Mouse (Mus musculus) yolk sac, embryonic 10.5 days (tissue): ENCODE results near the gene Rnf39.

Source experiments
- DNase-seq: peaks from one replicate; pipeline ENCODE4 v3.0.0-alpha.2; 2017; ENCODE audit warnings: low spot score

Rnf39 gene

DNA sequence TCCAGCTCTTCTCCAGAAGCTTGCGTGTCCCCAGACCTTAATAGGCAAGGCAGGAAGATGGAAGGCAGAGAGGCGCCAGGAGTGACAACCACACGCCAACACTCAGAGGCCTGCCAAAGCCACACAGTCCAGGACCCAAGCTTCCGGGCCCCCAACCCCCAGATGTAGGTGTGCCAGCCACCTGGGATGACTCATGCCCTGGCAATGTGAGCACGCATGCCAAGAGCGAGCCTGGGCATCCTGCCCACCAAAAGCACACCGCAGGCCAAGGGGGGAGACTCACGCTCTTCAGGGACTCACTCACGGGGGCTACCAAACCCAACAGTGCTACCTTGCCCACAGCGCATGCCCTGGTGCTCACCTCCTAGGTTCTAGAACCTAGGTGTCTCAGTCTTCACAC, 327 bp upstream of the Rnf39 start:
- no peak for DNase-seq

DNA sequence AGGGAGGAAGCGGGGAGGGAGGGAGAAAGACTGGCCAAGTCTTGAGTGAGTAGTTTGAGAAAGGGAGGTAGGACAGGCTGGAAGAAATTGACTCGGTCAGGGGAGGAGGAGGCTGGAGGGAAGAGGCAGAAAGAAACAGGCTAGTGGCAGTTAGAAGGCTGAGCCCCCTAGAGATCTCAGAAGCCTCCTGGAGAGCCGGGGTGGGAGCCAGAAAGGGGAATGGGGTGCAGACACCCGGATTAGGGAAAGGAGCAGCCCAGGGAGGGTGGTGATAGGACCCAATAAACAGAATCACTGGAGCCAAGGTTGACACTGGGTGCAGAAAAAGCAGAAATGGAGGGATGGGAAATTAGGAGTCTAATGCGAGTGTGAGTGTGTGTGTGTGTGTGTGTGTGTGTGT, 973 bp downstream of the Rnf39 start:
- no peak for DNase-seq

GRCm38 (mm10) chr17:36944121-36944775, 1.5 kb downstream of the Rnf39 start:
- DNase-seq, result no peak

- DNase-seq, result peak; percentile 39
Observed at GRCm38 (mm10) chr17:36947051-36947819, 4.5 kb downstream of the Rnf39 start.

- DNase-seq, result no peak
Observed at GRCm38 (mm10) chr17:36948286-36948685, 5.6 kb downstream of the Rnf39 start.

GRCm38 (mm10) chr17:36949265-36949664, 6.5 kb downstream of the Rnf39 start:
- no peak for DNase-seq

GRCm38 (mm10) chr17:36950981-36951947, 8.5 kb downstream of the Rnf39 start, which contains the start of gene Ppp1r11:
Gene Ppp1r11, minus strand, starts transcription at chr17:36951741.
- DNase-seq, result peak; percentile 97

GRCm38 (mm10) chr17:36952631-36953030, 9.9 kb downstream of the Rnf39 start:
- no peak for DNase-seq

GRCm38 (mm10) chr17:36953062-36953461, 10.3 kb downstream of the Rnf39 start:
- no peak for DNase-seq

- peak; percentile 95 for DNase-seq
Observed at GRCm38 (mm10) chr17:36957999-36958743, 15.5 kb downstream of the Rnf39 start, which contains the start of the genes Znrd1 and Znrd1as. Gene Znrd1, minus strand, starts transcription at chr17:36958559. Gene Znrd1as, plus strand, starts transcription at chr17:36958592.

GRCm38 (mm10) chr17:36958884-36959283, 16.2 kb downstream of the Rnf39 start:
- no peak for DNase-seq

DNA sequence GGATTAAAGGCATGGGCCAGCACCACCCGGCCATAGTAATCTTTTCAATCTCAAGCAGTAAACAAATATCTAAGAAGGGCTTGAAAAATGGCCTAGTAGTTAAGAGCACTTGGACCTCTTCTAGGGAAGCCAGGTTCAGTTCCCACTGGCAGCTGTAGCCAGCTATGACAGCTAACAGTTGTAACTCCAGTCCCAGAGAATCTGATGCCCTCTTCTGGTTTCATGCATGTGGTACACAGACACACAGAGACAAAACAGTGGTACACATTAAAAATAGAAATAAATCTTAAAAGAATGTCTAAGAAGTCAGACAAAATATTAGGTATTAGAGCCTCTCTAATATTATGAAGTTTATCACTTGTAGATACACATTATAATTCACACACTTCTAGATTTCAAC, 18.4 kb downstream of the Rnf39 start:
- no peak for DNase-seq

DNA sequence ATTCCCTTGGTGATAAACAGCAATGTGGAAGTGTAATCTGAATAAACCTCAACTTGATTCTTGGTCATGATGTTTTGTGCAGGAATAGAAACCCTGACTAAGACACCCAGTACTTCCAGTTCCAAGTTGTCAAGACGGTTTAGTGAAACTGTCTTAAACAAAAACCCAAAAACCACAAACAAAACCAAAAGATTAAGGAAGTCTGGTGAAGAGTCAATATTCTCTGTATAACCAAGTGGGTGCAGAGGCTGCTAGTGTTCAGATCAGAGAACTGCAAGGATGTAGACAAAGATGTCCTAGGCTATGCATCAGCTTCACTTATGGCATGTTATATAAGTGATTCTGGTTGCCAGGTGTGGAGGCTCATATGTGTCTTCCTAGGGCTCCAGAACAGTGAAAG, 24.2 kb downstream of the Rnf39 start:
- DNase-seq, result no peak

GRCm38 (mm10) chr17:36970316-36970890, 27.7 kb downstream of the Rnf39 start:
- DNase-seq, result no peak

DNA sequence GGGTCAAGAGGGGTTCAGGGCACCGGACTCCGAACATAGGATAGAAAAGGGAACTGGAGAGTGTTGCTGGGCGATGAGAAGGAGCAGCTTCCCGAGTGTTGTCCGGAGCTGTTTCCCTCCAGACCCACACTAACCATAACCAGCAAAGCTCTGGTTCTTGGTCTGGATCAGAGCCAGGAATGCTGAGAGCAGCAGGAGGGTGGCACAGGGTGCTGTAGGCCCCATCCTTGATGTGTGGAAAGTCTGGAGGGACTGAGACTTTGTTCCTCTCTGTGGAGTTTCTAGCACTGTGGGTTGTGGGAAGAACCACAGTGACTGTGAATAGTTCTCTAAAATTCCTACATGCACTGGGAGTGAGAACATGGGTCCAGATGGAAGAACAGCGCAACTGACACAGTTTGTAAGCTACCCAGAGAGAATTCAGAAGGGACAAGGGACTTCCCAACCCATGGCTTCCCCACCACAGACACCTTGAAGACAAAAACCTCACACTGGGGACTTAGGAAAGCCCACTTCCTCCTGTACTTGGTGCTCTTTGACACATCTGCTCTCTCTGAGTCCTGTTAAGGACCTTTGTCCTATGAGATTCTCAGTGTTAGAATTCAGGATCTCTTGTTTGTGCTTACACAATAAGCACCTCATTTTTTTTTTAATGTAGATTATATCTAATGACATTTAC, 28.6 kb downstream of the Rnf39 start:
- no peak for DNase-seq

DNA sequence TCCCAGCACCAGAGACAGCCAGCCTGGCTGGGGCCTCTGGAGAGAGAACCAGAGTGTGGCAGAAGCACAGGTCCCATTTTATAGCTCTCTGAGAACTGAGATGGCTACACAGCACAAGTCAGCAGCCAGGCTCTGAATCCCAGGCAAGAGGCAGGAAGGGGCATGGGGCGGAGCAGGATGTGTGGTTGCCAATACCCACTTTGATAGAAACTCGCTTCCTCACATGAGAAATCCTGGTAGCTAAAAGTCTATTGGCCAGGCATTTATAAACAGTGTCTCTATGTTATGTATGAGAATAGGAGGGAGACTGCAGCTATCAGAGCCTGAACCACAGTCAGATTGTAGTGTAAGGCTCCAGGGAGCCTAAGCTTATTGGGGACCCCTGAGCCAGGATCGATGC, 30.1 kb downstream of the Rnf39 start:
- DNase-seq, result no peak

DNA sequence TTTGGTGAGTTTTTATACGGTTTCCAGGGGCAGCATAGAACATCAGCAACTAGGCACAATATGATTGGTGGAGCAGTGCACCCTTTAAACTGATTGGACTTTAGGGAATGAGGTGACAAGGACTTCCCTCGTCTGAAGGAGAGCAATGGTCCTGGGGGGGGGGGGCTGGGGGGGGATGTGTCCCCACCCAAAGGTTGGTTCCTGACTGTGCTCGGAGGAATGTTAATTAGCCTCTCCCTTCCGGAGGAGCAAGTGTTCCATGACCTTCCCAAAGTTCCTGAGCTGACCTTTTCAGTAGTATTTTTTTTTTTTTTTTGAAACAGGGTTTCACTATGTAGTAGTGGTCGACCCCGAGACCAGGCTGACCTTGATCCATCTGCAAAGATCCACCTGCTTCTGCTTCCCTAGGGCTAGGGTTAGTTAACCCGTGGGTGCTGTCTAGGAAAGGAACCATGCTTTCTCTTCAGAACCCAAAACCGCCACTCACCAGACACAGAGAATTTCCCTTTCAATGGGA, 30.6 kb downstream of the Rnf39 start:
- no peak for DNase-seq

DNA sequence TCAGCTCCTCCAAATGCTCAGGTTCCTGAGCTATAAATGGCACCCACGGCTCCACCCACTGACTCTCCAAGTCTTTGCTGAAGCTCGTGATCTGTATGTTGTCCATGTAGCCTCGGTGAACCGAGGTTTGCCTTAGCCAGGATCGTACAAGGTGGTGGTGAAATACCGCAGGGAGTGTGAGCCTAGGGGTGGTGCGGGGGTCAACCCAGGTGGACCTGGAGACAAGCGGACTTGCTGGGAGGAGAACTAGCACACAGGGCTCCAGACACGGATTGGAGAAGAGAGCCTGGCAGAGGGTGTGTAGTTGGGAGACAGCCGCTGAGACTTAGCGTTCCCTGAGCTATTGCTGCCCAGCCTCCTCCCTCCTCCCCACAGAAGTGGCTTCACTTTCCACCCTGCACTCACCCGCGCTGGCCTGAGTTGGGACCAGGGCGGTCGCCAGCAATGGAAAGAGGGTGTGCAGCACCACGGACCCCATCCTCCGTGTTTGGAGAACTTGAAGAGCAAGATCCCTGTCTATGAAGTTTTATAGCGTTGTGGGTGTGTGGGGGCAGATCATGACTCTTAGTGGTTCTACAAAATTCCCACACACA, 38.6 kb downstream of the Rnf39 start, which contains the start of gene 2410137M14Rik:
TSS of gene 2410137M14Rik (minus strand) at position 17 of the 593 bp plus-strand sequence.
- DNase-seq, result peak; percentile 62

- peak; percentile 86 for DNase-seq
Observed at GRCm38 (mm10) chr17:36981845-36982244, 39.1 kb downstream of the Rnf39 start.
